Mouse (Mus musculus) regulatory T cell (primary cell): ENCODE data around the gene Spindoc.

Source experiments
- in situ Hi-C: fragments of 300-600 bp; cut with MboI, MseI; formaldehyde crosslinking; loops from one replicate; pipeline ENCODE4 v1.15.1; 2025; ENCODE audit warnings: high pct_unique_total_duplicates

Gene Spindoc

GRCm38 (mm10) chr19:7382903-7383865 lies at the start of gene Spindoc:
Gene Spindoc (minus strand): TSS chr19:7382994.
- in situ Hi-C loops: loop anchor here (10.0 kb wide), 1 partner anchor 1082 kb away; no protein-coding TSS in a partner anchor

- in situ Hi-C loops: loop anchor here (10.0 kb wide), 1 partner anchor 351 kb away; no protein-coding TSS in a partner anchor
Observed at GRCm38 (mm10) chr19:7425398-7425775, 42.6 kb upstream of the Spindoc start.

- in situ Hi-C loops: loop anchor here (10.0 kb wide), 1 partner anchor 350 kb away; no protein-coding TSS in a partner anchor
Observed at GRCm38 (mm10) chr19:7424590-7425397, 42.0 kb upstream of the Spindoc start.

- in situ Hi-C loops: loop anchor here (10.0 kb wide), 1 partner anchor 349 kb away; no protein-coding TSS in a partner anchor
Observed at GRCm38 (mm10) chr19:7424131-7424530, 41.3 kb upstream of the Spindoc start.

- in situ Hi-C loops: loop anchor here (10.0 kb wide), 1 partner anchor 349 kb away; no protein-coding TSS in a partner anchor
Observed at GRCm38 (mm10) chr19:7423656-7424030, 40.8 kb upstream of the Spindoc start.

- in situ Hi-C loops: loop anchor here (10.0 kb wide), 1 partner anchor 348 kb away; no protein-coding TSS in a partner anchor
Observed at GRCm38 (mm10) chr19:7423028-7423655, 40.3 kb upstream of the Spindoc start.

GRCm38 (mm10) chr19:7422656-7423027 lies 39.8 kb upstream of the Spindoc start:
- in situ Hi-C loops: loop anchor here (10.0 kb wide), 1 partner anchor 348 kb away; no protein-coding TSS in a partner anchor

- in situ Hi-C loops: loop anchor here (10.0 kb wide), 1 partner anchor 347 kb away; no protein-coding TSS in a partner anchor
Observed at GRCm38 (mm10) chr19:7421602-7422591, 39.1 kb upstream of the Spindoc start.

GRCm38 (mm10) chr19:7420841-7421601 lies 38.2 kb upstream of the Spindoc start:
- in situ Hi-C loops: loop anchor here (10.0 kb wide), 1 partner anchor 346 kb away; no protein-coding TSS in a partner anchor

GRCm38 (mm10) chr19:7420108-7420507 lies 37.3 kb upstream of the Spindoc start:
- in situ Hi-C loops: loop anchor here (10.0 kb wide), 1 partner anchor 345 kb away; no protein-coding TSS in a partner anchor

GRCm38 (mm10) chr19:7419134-7419533 lies 36.3 kb upstream of the Spindoc start:
- in situ Hi-C loops: no loop called here

- in situ Hi-C loops: no loop called here
Observed at GRCm38 (mm10) chr19:7417911-7418849, 35.4 kb upstream of the Spindoc start.

GRCm38 (mm10) chr19:7416834-7417735 lies 34.3 kb upstream of the Spindoc start, which contains the start of gene 2700081O15Rik:
Gene 2700081O15Rik (plus strand): TSS chr19:7417625.
- in situ Hi-C loops: no loop called here

GRCm38 (mm10) chr19:7415916-7416833 lies 33.4 kb upstream of the Spindoc start:
- in situ Hi-C loops: no loop called here

GRCm38 (mm10) chr19:7412361-7412760 lies 29.6 kb upstream of the Spindoc start:
- in situ Hi-C loops: no loop called here
